Mouse (Mus musculus): ENCODE results near the gene Cyp27b1. TPM values are rescaled to one million over a fixed set of nuclear protein-coding genes. Genes with fewer than 3 reads are reported as not detected.
A peak's percentile ranks its signal among the peaks of the same experiment; 100 is the strongest.

Gene Cyp27b1
- polyA plus RNA-seq, 2 experiments = 0.19 to 1.1 TPM

- no peak within 1 kb of the TSS for H3K27ac ChIP-seq (replicated peaks; ENCODE audit: low read depth, low read length)
- WGBS = 60% methylated on average over 9 of the region's 9 CpGs
- H3K36me3 ChIP-seq (ENCODE audit: control insufficient read depth, insufficient read depth, low read length) = no peaks in the 10 kb centered on the region
- peaks cover 40% of the 10 kb centered on the region for H3K27me3 ChIP-seq (ENCODE audit: control insufficient read depth, insufficient read depth, low read length)
- H3K9me3 ChIP-seq (ENCODE audit: control insufficient read depth, low read length) = no peaks in the 10 kb centered on the region
- no peak within 1 kb of the TSS for H3K9ac ChIP-seq (ENCODE audit: low read depth, low read length, severe bottlenecking)
- H3K4me1 ChIP-seq (ENCODE audit: control insufficient read depth, insufficient read depth, low read length) = peaks cover 15% of the 10 kb centered on the region; the same call in 1 of the 2 replicates
- ATAC-seq (ENCODE audit: low FRiP score, low read depth) = no peak
- TF ChIP-seq POLR2A (IDR thresholded peaks at IDR 0.05; ENCODE audit: borderline replicate concordance, extremely low read depth, insufficient read depth, insufficient read length) = no peak
- DNase-seq (ENCODE audit: low spot score) = no peak
- no peak within 1 kb of the TSS for H3K4me3 ChIP-seq (replicated peaks; ENCODE audit: low read length)
- no peak within 1 kb of the TSS for H3K4me2 ChIP-seq (replicated peaks; ENCODE audit: low read depth, low read length, severe bottlenecking)
Observed at GRCm38 (mm10) chr10:127075080-127075479, 27.0 kb downstream of the Cyp27b1 start, which contains the start of gene Agap2. Agap2 (plus strand) TSS chr10:127075284.

- no peak overlapping the region for H3K9ac ChIP-seq (ENCODE audit: low read depth, low read length, severe bottlenecking)
- H3K27me3 ChIP-seq (ENCODE audit: control insufficient read depth, insufficient read depth, low read length) = peaks cover 46% of the 10 kb centered on the region
- DNase-seq (ENCODE audit: low spot score) = no peak
- 65% methylated on average over 8 of the region's 8 CpGs for WGBS
- no peak for ATAC-seq (ENCODE audit: low FRiP score, low read depth)
- H3K4me3 ChIP-seq (replicated peaks; ENCODE audit: low read length) = no peak overlapping the region
- H3K36me3 ChIP-seq (ENCODE audit: control insufficient read depth, insufficient read depth, low read length) = no peaks in the 10 kb centered on the region
- peaks cover 15% of the 10 kb centered on the region; the same call in 1 of the 2 replicates for H3K4me1 ChIP-seq (ENCODE audit: control insufficient read depth, insufficient read depth, low read length)
- TF ChIP-seq POLR2A (IDR thresholded peaks at IDR 0.05; ENCODE audit: borderline replicate concordance, extremely low read depth, insufficient read depth, insufficient read length) = no peak
- no peak overlapping the region for H3K27ac ChIP-seq (replicated peaks; ENCODE audit: low read depth, low read length)
- no peaks in the 10 kb centered on the region for H3K9me3 ChIP-seq (ENCODE audit: control insufficient read depth, low read length)
- no peak overlapping the region for H3K4me2 ChIP-seq (replicated peaks; ENCODE audit: low read depth, low read length, severe bottlenecking)
Observed at GRCm38 (mm10) chr10:127075651-127076050, 27.6 kb downstream of the Cyp27b1 start.

GRCm38 (mm10) chr10:127076082-127076481 lies 28.0 kb downstream of the Cyp27b1 start:
- H3K9me3 ChIP-seq (ENCODE audit: control insufficient read depth, low read length) = no peaks in the 10 kb centered on the region
- peaks cover 50% of the 10 kb centered on the region for H3K27me3 ChIP-seq (ENCODE audit: control insufficient read depth, insufficient read depth, low read length)
- no peak overlapping the region for H3K9ac ChIP-seq (ENCODE audit: low read depth, low read length, severe bottlenecking)
- WGBS = 35% methylated on average over 4 of the region's 4 CpGs
- no peak for ATAC-seq (ENCODE audit: low FRiP score, low read depth)
- no peak overlapping the region for H3K4me3 ChIP-seq (replicated peaks; ENCODE audit: low read length)
- no peak overlapping the region for H3K27ac ChIP-seq (replicated peaks; ENCODE audit: low read depth, low read length)
- peaks cover 11% of the 10 kb centered on the region; the same call in 1 of the 2 replicates for H3K4me1 ChIP-seq (ENCODE audit: control insufficient read depth, insufficient read depth, low read length)
- DNase-seq (ENCODE audit: low spot score) = no peak
- TF ChIP-seq POLR2A (IDR thresholded peaks at IDR 0.05; ENCODE audit: borderline replicate concordance, extremely low read depth, insufficient read depth, insufficient read length) = no peak
- no peak overlapping the region for H3K4me2 ChIP-seq (replicated peaks; ENCODE audit: low read depth, low read length, severe bottlenecking)
- no peaks in the 10 kb centered on the region for H3K36me3 ChIP-seq (ENCODE audit: control insufficient read depth, insufficient read depth, low read length)

GRCm38 (mm10) chr10:127077515-127077914 lies 29.5 kb downstream of the Cyp27b1 start:
- Histone ChIP-seq H3K27ac (replicated peaks; ENCODE audit: low read depth, low read length) (no peak overlapping the region), H3K4me2 (replicated peaks; ENCODE audit: low read depth, low read length, severe bottlenecking) (no peak overlapping the region), H3K36me3 (ENCODE audit: control insufficient read depth, insufficient read depth, low read length) (no peaks in the 10 kb centered on the region), H3K9me3 (ENCODE audit: control insufficient read depth, low read length) (no peaks in the 10 kb centered on the region), H3K27me3 (ENCODE audit: control insufficient read depth, insufficient read depth, low read length) (peaks cover 59% of the 10 kb centered on the region), H3K9ac (ENCODE audit: low read depth, low read length, severe bottlenecking) (no peak overlapping the region), H3K4me3 (replicated peaks; ENCODE audit: low read length) (no peak overlapping the region), H3K4me1 (ENCODE audit: control insufficient read depth, insufficient read depth, low read length) (peaks cover 9% of the 10 kb centered on the region; the same call in 1 of the 2 replicates)
- no peak for DNase-seq (ENCODE audit: low spot score)
- TF ChIP-seq POLR2A (IDR thresholded peaks at IDR 0.05; ENCODE audit: borderline replicate concordance, extremely low read depth, insufficient read depth, insufficient read length) = no peak
- WGBS = 4% methylated on average over 10 of the region's 10 CpGs
- ATAC-seq (ENCODE audit: low FRiP score, low read depth) = no peak

- peaks cover 9% of the 10 kb centered on the region; the same call in 1 of the 2 replicates for H3K4me1 ChIP-seq (ENCODE audit: control insufficient read depth, insufficient read depth, low read length)
- peak overlapping the region; percentile 52 for H3K4me3 ChIP-seq (replicated peaks; ENCODE audit: low read length)
- H3K9me3 ChIP-seq (ENCODE audit: control insufficient read depth, low read length) = no peaks in the 10 kb centered on the region
- no peak for ATAC-seq (ENCODE audit: low FRiP score, low read depth)
- H3K27me3 ChIP-seq (ENCODE audit: control insufficient read depth, insufficient read depth, low read length) = peaks cover 65% of the 10 kb centered on the region
- WGBS = 8% methylated on average over 11 of the region's 12 CpGs
- H3K9ac ChIP-seq (ENCODE audit: low read depth, low read length, severe bottlenecking) = no peak overlapping the region
- no peaks in the 10 kb centered on the region for H3K36me3 ChIP-seq (ENCODE audit: control insufficient read depth, insufficient read depth, low read length)
- TF ChIP-seq POLR2A (IDR thresholded peaks at IDR 0.05; ENCODE audit: borderline replicate concordance, extremely low read depth, insufficient read depth, insufficient read length) = no peak
- peak overlapping the region; percentile 96 for H3K4me2 ChIP-seq (replicated peaks; ENCODE audit: low read depth, low read length, severe bottlenecking)
- no peak overlapping the region for H3K27ac ChIP-seq (replicated peaks; ENCODE audit: low read depth, low read length)
- no peak for DNase-seq (ENCODE audit: low spot score)
Observed at GRCm38 (mm10) chr10:127078001-127078676, 30.1 kb downstream of the Cyp27b1 start.

Data from limb, embryonic 14.5 days (tissue).